Mouse (Mus musculus) MEL (cell line): ENCODE measurements around the gene Asic3. TPM values are rescaled to one million over a fixed set of nuclear protein-coding genes. Genes with fewer than 3 reads are reported as not detected.

Experiments used
- DNase-seq: peaks from one replicate; pipeline ENCODE4 v3.0.0; 2011; ENCODE audit warnings: low read depth, low spot score
- H3K27ac ChIP-seq: 2 replicates; pipeline ENCODE4 v1.5.1; 2012; ENCODE audit warnings: low read depth, mild to moderate bottlenecking, control low read depth, low read length, moderate library complexity; ENCODE audit not compliant: control insufficient read depth
- H3K27me3 ChIP-seq, 2 experiments: fragments of 150-350 bp in 1 of 2; sonication (generic) in 1 of 2; 2 replicates each; pipeline ENCODE4 v1.6.1; 2012; ENCODE audit warnings: low read length in 2 of 2, mild to moderate bottlenecking in 2 of 2, improper control_type of control experiment in 1 of 2, moderate library complexity in 1 of 2; ENCODE audit not compliant: insufficient read depth in 2 of 2, control insufficient read depth in 1 of 2
- H3K36me3 ChIP-seq, 2 experiments: 2 replicates each; pipeline ENCODE4 v1.6.1; 2012 to 2014; ENCODE audit warnings: low read length in 2 of 2, improper control_type of control experiment in 1 of 2, inconsistent platforms in 1 of 2, mild to moderate bottlenecking in 1 of 2; ENCODE audit not compliant: insufficient read depth in 2 of 2, control insufficient read depth in 1 of 2
- H3K4me1 ChIP-seq, 2 experiments: fragments of 150-350 bp in 1 of 2; sonication (generic) in 1 of 2; 2 replicates each; pipeline ENCODE4 v1.6.1; 2012; ENCODE audit warnings: low read length in 2 of 2, improper control_type of control experiment in 1 of 2, mild to moderate bottlenecking in 1 of 2; ENCODE audit not compliant: insufficient read depth in 2 of 2, control insufficient read depth in 1 of 2
- H3K4me3 ChIP-seq, 2 experiments: fragments of 150-350 bp in 1 of 2; sonication (generic) in 1 of 2; 2 replicates each; pipeline ENCODE4 v1.5.1; 2012; ENCODE audit warnings: low read depth in 2 of 2, low read length in 2 of 2, mild to moderate bottlenecking in 2 of 2, moderate library complexity in 2 of 2, control low read depth in 1 of 2, improper control_type of control experiment in 1 of 2; ENCODE audit not compliant: control insufficient read depth in 1 of 2, insufficient read depth in 1 of 2
- H3K79me2 ChIP-seq: 2 replicates; pipeline ENCODE4 v1.6.1; 2012; ENCODE audit warnings: mild to moderate bottlenecking, low read length, moderate library complexity; ENCODE audit not compliant: control insufficient read depth, poor library complexity, insufficient read depth
- H3K9ac ChIP-seq: 2 replicates; pipeline ENCODE4 v1.6.1; 2012; ENCODE audit warnings: low read depth, mild to moderate bottlenecking, control low read depth, low read length, moderate library complexity; ENCODE audit not compliant: control insufficient read depth, poor library complexity, severe bottlenecking
- H3K9me3 ChIP-seq: fragments of 150-350 bp; sonication (generic); replicated peaks from 2 replicates; pipeline ENCODE4 v1.6.1; 2012; ENCODE audit warnings: mild to moderate bottlenecking, low read length, improper control_type of control experiment, moderate library complexity; ENCODE audit not compliant: insufficient read depth
- CHD1 ChIP-seq: IDR thresholded peaks from 2 replicates; pipeline ENCODE4 v1.6.1; 2012; ENCODE audit warnings: low read depth, mild to moderate bottlenecking, inconsistent platforms, low read length, improper control_type of control experiment
- CHD2 ChIP-seq: IDR thresholded peaks from 2 replicates; pipeline ENCODE4 v1.6.1; 2011; ENCODE audit warnings: low read length, improper control_type of control experiment
- CTCF ChIP-seq, 3 experiments: IDR thresholded peaks in 2 of 3; conservative IDR thresholded peaks in 1 of 3; 2 replicates each; pipeline ENCODE4 v1.5.1; 2011 to 2012; ENCODE audit warnings: low read length in 3 of 3, low read depth in 2 of 3, mild to moderate bottlenecking in 2 of 3, improper control_type of control experiment in 1 of 3, inconsistent platforms in 1 of 3, mixed read lengths in 1 of 3, moderate library complexity in 1 of 3; ENCODE audit not compliant: control insufficient read depth in 1 of 3, insufficient read depth in 1 of 3, poor library complexity in 1 of 3, severe bottlenecking in 1 of 3
- E2F4 ChIP-seq: IDR thresholded peaks from 2 replicates; pipeline ENCODE4 v1.6.1; 2011; ENCODE audit warnings: low read depth, low read length, improper control_type of control experiment, borderline replicate concordance
- ELF1 ChIP-seq: IDR thresholded peaks from 2 replicates; pipeline ENCODE4 v1.6.1; 2014; ENCODE audit warnings: low read depth, mild to moderate bottlenecking, inconsistent platforms, low read length, improper control_type of control experiment, moderate library complexity
- GATA1 ChIP-seq: IDR thresholded peaks from 2 replicates; pipeline ENCODE4 v1.6.1; 2011; ENCODE audit warnings: low read depth, low read length, improper control_type of control experiment
- KAT2A ChIP-seq: conservative IDR thresholded peaks from 2 replicates; pipeline ENCODE4 v1.6.1; 2012; ENCODE audit warnings: low read depth, low read length, improper control_type of control experiment, inconsistent platforms
- MAFK ChIP-seq: IDR thresholded peaks from 2 replicates; pipeline ENCODE4 v1.6.1; 2011; ENCODE audit warnings: low read depth, mild to moderate bottlenecking, low read length, improper control_type of control experiment, borderline replicate concordance
- MAX ChIP-seq: IDR thresholded peaks from 2 replicates; pipeline ENCODE4 v1.6.1; 2011; ENCODE audit warnings: low read length, improper control_type of control experiment
- MXI1 ChIP-seq: IDR thresholded peaks from 2 replicates; pipeline ENCODE4 v1.6.1; 2011; ENCODE audit warnings: mild to moderate bottlenecking, low read depth, low read length, improper control_type of control experiment
- MYB ChIP-seq: IDR thresholded peaks from 2 replicates; pipeline ENCODE4 v1.6.1; 2011; ENCODE audit warnings: mild to moderate bottlenecking, low read depth, low read length, improper control_type of control experiment
- MYC ChIP-seq: IDR thresholded peaks from 2 replicates; pipeline ENCODE4 v1.6.1; 2011; ENCODE audit warnings: low read depth, mild to moderate bottlenecking, low read length, improper control_type of control experiment, moderate library complexity
- NELFE ChIP-seq: IDR thresholded peaks from 2 replicates; pipeline ENCODE4 v1.6.1; 2011; ENCODE audit warnings: low read depth, low read length, improper control_type of control experiment
- POLR2AphosphoS5 ChIP-seq: IDR thresholded peaks from 2 replicates; pipeline ENCODE4 v1.6.1; 2012; ENCODE audit warnings: low read depth, borderline replicate concordance, mild to moderate bottlenecking, inconsistent platforms, low read length, moderate library complexity, mixed read lengths
- RAD21 ChIP-seq: IDR thresholded peaks from 2 replicates; pipeline ENCODE4 v1.6.1; 2011; ENCODE audit warnings: mild to moderate bottlenecking, low read depth, low read length, improper control_type of control experiment
- RCOR1 ChIP-seq: IDR thresholded peaks from 2 replicates; pipeline ENCODE4 v1.6.1; 2012; ENCODE audit warnings: low read depth, mild to moderate bottlenecking, inconsistent platforms, low read length, improper control_type of control experiment
- SIN3A ChIP-seq: IDR thresholded peaks from 2 replicates; pipeline ENCODE4 v1.6.1; 2012; ENCODE audit warnings: low read length, improper control_type of control experiment, inconsistent platforms
- SMC3 ChIP-seq: IDR thresholded peaks from 2 replicates; pipeline ENCODE4 v1.6.1; 2011; ENCODE audit warnings: low read depth, low read length, improper control_type of control experiment
- TCF12 ChIP-seq: IDR thresholded peaks from 2 replicates; pipeline ENCODE4 v1.6.1; 2014; ENCODE audit warnings: low read depth, mild to moderate bottlenecking, inconsistent platforms, low read length, improper control_type of control experiment, moderate library complexity
- ZC3H11A ChIP-seq: IDR thresholded peaks from 2 replicates; pipeline ENCODE4 v1.6.1; 2012; ENCODE audit warnings: low read depth, mild to moderate bottlenecking, inconsistent platforms, low read length, improper control_type of control experiment
- polyA plus RNA-seq, 2 experiments: library from polyadenylated mRNA; stranded (reverse) in 1 of 2; unstranded in 1 of 2; fragments of >175 nt in 1 of 2; fragments of >200 nt in 1 of 2; gene quantifications; 2 replicates each; pipeline versions ENCODE4 v1.2.1 to v1.2.4; 2012; ENCODE audit warnings: low replicate concordance in 2 of 2, low read depth in 1 of 2; ENCODE audit not compliant: insufficient read length in 2 of 2, insufficient read depth in 1 of 2, missing spikeins in 1 of 2
- total RNA-seq: library from RNA; depleted of rRNA; stranded (reverse); fragments of 300-350 nt; gene quantifications from 2 replicates; pipeline ENCODE4 v1.2.3, GENCODE M21; 2012

Gene Asic3
- total and polyA plus RNA-seq, 3 experiments, result 0.04 to 0.35 TPM; not detected in 1

- TF ChIP-seq MXI1 (no peak; the same call in 1 of the 2 replicates), RCOR1 (0 out of 2 replicates have a peak, but pooled peaks have one; percentile 0), MAFK (no peak), MAX (no peak), SIN3A (no peak; the same call in 1 of the 2 replicates), E2F4 (no peak), ELF1 (0 out of 2 replicates have a peak, but pooled peaks have one; percentile 36)
- TF ChIP-seq, all 39 proteins: peak for 11
These were observed 11.7 kb downstream of the Asic3 start (continued) for GRCm38 (mm10) chr5:24424861-24425411.

GRCm38 (mm10) chr5:24425421-24426036 is 12.3 kb downstream of the Asic3 start:
- 0 out of 2 replicates have a peak overlapping the region, but pooled peaks have one; percentile 18 for H3K27ac ChIP-seq
- H3K4me3 ChIP-seq, result peak overlapping the region; percentile 78 to 86
- peaks cover 6 to 22% of the 10 kb centered on the region in 2 experiments for H3K4me1 ChIP-seq
- DNase-seq, result peak; percentile 79
- H3K9ac ChIP-seq, result peak overlapping the region; percentile 85
- peaks cover 14% of the 10 kb centered on the region for H3K79me2 ChIP-seq
- H3K9me3 ChIP-seq, result no peaks in the 10 kb centered on the region
- peaks cover 0 to 17% of the 10 kb centered on the region in 2 experiments; a peak in 2 of 4 replicates for H3K36me3 ChIP-seq
- TF ChIP-seq MYB, result no peak
- TF ChIP-seq ZC3H11A, result no peak
- TF ChIP-seq KAT2A, result no peak
- TF ChIP-seq CHD1, result no peak
- no peak for TF ChIP-seq CHD2
- no peak for TF ChIP-seq NELFE
- no peak for TF ChIP-seq GATA1
- no peak for TF ChIP-seq RAD21
- TF ChIP-seq SMC3, result peak; percentile 4; the same call in 1 of the 2 replicates
- TF ChIP-seq TCF12, result 0 out of 2 replicates have a peak, but pooled peaks have one; percentile 11
- TF ChIP-seq POLR2AphosphoS5, result no peak
- 0 out of 2 replicates have a peak, but pooled peaks have one; percentile 2 for TF ChIP-seq ELF1
- TF ChIP-seq CTCF (IDR thresholded peaks at IDR 0.05 in 2 of 3, conservative IDR thresholded peaks at IDR 0.05 in 1 of 3; ENCODE audit: control insufficient read depth in 1 of 3, insufficient read depth in 1 of 3, low read depth in 2 of 3, low read length in 3 of 3, poor library complexity in 1 of 3, severe bottlenecking in 1 of 3), result peak in 2 of 3 experiments; percentile 26 to 35; a peak in 4 of 6 replicates
- no peak for TF ChIP-seq MYC
- TF ChIP-seq, all 39 proteins: peak for 4
- no peaks in the 10 kb centered on the region for H3K27me3 ChIP-seq
